Mouse (Mus musculus): ENCODE data around the gene Fgfr2. TPM values are rescaled to one million over a fixed set of nuclear protein-coding genes. Genes with fewer than 3 reads are reported as not detected.
A peak's percentile ranks its signal among the peaks of the same experiment; 100 is the strongest.
"Not testable (repeated sequence)": the region's sequence is repeated elsewhere in the genome, so short reads cannot be mapped to it uniquely, and the experiment has no call there.

Gene Fgfr2
- total RNA-seq, 2 experiments from 2014 or later: 1.7 to 3.7 TPM

DNA sequence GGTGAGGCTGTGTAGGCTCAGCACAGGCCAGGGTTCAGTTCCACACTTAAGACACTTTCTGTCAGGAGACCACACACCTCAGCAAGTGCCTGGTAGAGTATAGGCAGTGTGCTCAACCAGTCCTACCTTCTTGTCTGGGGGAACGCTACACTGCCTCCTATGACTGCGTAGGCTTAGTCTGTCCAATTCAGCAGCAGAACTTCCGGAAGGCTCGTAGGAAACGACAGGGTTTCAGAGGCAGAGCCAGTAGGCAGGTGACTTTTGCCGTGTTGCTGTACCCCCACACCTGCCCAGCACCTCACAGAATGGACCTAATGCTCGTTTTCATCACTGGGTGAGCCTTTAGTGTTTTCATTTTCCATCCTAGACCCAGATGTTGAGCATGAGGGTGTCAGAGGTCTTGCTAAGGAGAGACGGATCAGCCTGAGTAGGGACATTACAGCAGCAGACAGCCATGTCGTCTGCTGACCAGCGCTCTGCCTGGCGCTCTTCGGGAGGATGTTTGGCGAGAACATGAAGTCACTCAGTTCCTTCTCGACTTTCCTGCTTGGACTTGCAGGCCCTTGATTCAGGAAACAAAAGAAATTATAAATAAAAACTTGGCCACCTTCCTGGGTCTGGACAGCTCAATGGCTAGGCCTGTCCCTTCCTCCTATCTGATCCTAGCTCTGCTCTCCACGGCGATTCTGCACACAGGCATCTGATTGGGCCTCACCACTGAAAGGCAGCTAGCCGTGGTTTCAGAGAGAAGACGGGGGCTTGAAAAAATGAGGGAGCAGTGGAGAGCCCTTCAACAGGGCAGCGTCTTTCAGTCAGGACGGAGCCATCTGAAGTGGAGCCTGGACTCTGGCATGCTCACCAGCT lies 452.9 kb downstream of the Fgfr2 start:
- no peak for ATAC-seq (replicated peaks; ENCODE audit: low FRiP score, poor library complexity, severe bottlenecking)

DNA sequence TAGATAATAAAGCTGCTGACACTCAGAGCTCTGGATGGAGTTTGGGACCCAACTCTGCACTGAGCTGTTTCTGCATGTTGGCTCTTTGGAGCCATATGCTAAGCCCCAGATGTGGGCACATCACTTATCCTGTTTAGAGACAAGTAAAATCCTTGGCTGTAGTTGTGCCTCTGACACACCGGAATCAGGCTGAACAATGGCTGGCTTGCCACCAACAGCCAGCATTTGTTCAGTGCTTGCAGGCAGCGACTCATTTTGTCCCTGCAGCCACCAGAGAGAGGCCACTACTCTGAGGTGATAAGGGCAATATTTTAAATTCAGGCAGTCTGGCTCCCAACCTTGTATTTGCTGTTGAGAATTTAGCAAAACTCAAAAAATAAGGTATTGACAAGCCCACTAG lies 454.5 kb downstream of the Fgfr2 start:
- no peak for ATAC-seq (replicated peaks; ENCODE audit: low FRiP score, poor library complexity, severe bottlenecking)

DNA sequence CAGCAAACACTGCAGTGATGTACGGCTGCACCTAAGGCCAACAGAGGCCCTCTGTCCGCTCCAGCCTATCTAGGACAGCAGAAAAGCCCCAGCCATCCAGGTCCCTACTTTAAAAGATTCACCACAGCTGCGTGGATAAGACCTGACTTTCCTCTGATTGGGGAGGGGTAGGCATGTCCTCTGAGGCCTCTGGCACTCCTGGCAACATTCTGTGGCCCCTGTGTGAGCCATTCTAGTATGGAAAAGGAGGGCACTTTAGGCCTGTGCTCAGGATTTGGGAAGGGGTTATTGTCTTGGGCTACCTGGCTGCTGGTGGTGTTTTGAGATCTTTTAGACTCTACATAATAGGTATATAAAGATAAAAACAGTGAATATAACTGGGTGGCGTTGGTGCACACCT lies 456.6 kb downstream of the Fgfr2 start:
- no peak for ATAC-seq (replicated peaks; ENCODE audit: low FRiP score, poor library complexity, severe bottlenecking)

DNA sequence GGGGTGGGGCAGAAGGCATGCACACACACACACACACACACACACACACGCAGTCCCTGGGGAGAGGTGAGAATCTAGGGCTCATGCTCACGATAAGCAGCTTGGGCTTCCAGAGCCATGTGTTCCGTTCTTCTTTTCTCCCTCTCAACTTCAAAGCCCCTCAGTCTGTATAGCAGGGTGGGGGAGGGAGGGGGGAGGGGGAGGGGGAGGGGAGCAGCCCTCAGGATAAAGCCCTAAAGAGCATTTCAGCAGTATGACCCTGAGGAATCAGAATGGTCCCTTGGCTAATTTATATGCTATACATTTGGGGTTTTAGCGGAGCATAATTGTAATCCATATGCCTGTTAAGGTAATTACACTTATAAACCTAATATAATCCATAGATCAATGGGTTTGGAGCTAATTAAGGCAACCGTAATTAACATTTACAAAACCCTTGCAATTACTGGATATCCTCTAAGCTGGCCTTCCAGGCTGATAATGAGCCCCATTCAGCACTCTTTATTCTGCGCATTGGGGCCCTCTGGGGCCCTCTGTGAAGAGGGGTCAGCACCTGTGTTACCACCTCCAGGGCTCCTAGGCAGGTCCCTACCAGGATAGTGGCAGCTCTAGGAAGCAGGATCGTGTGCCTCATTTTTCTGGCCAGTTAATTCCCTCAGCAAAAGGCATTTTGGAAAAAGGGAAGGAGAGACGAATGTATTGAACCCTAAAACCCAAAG lies 457.3 kb downstream of the Fgfr2 start:
- no peak for ATAC-seq (replicated peaks; ENCODE audit: low FRiP score, poor library complexity, severe bottlenecking)

DNA sequence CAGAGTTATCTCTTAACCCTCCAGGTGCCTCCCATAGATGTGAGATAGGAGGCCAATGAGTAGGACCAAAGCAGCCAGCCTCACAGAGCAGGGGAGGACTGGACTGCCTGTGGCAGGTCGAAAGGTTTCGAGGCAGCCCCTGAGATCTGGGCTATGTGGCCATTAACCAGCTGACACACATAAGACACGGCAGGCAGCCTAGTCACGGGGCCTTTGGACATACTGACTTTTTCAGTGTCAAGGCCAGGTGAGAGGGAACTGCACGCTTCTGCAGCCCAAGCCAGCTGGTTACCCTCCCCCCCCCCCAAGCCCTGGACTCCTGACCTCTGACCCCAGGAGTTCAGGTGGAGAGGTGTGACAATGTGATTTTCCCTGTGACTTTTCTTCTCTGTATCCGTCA lies 458.3 kb downstream of the Fgfr2 start:
- ATAC-seq (replicated peaks; ENCODE audit: low FRiP score, poor library complexity, severe bottlenecking): no peak

DNA sequence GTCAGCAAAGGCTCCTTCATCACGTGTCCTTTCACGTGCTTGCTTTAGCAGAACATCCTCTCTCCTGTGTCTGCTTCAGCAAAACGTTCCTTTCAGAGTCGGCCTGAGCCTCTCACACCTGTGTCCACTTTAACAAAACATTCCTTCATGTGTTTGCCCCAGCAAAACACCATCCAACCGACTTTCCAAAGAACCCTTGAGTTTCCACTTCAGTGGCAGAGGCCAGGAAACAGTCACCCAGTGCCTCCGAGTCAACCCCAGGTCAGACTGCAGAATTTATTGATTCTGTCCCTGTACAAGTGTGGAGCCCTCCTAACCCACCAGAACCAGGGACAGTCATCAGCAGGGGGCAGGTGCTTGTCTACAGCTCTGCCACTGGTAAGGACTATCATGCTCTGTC lies 460.3 kb downstream of the Fgfr2 start:
- not testable (repeated sequence) for ATAC-seq (replicated peaks; ENCODE audit: low FRiP score, poor library complexity, severe bottlenecking)

DNA sequence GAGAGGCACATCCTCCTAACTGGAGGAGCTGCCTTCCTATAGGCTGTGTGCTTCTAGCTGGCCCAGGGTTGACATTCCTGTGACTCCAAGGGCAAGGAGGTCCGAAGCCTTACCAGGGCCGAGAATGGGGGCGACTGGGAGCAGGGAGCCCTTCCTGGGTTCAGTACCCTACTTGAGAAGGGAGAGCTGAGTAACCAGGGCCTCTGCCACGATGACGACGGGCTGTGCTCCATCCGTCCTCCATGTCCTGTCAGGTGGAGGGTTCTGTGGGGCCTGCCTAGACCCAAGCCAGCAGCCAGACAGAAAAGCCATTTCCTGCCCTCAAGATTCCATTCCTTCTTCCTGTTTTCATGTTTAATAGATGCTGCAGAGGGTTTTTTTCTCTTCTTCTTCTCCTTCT lies 463.5 kb downstream of the Fgfr2 start:
- ATAC-seq (replicated peaks; ENCODE audit: low FRiP score, poor library complexity, severe bottlenecking): no peak

DNA sequence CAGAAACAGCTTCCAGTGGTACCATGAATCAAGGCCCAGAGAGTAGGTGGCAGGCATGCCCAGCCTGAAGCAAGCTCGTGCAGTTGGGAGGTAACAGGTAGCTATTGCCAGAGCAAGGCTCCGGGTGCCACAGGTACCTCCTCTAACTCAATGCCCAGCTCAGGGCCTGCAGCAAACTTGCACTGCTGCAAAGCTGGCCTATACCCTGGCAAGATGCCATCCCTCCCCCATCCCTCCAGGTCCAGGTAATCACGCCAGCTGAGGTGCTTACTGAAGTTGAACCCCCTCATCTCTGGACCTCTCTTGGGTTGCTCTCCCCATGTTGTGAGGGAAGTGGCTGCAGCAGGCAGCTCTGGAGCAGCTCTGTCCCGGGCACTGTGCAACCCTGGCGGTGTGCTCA lies 464.5 kb downstream of the Fgfr2 start:
- no peak for ATAC-seq (replicated peaks; ENCODE audit: low FRiP score, poor library complexity, severe bottlenecking)

DNA sequence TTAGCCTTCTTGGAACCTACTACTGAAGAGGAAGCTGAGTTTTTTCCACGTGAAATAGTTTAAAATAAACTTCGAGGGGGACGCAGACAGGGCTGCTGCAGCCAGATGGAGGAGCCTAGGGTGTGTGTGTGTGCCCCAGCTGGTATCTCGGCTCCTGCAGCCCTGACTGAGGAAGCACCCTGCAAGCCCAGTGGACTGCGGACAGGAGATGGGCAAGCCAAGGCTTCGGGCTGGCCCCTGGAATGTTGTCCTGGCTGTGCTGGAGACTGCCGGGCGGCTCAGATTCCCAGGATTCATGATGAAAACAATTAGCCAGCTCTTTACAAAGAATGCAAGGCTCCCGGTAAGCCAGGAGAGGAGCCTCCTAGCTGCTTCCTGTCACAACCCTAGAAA lies 465.1 kb downstream of the Fgfr2 start:
- no peak for ATAC-seq (replicated peaks; ENCODE audit: low FRiP score, poor library complexity, severe bottlenecking)

DNA sequence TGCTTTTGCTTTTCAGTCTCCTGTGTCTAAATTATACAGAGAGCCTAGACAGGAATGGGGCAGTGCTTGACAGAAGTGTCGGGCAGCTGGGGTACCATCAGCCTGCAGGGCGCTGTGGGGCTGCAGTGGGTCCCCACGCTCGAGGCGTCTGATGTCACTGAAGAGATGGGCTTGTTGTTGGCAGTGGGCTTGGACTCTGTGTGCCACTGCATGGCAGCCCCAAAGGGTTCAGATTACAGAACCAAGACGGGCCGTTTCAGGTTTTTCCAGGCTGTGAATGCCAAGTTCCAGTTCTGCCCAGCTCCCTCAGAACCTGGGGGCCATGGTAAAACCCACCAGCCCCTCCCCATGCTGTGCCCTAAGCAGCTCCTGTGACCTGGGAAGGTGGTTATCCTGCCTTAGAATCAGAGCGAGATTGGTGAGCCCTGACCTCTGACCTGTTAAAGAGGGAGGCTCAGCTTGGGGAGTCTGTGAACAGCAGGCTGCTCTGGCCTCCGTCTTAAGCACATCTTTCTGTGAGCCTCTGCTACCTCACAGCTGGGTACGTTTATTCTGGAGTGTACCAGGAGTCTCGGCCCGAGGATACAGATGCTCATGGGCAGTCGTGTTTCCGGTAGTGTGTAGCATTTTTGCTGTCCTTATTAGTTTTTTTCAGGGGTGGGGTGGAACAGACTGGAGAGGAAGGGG lies 465.6 kb downstream of the Fgfr2 start:
- ATAC-seq (replicated peaks; ENCODE audit: low FRiP score, poor library complexity, severe bottlenecking): no peak

DNA sequence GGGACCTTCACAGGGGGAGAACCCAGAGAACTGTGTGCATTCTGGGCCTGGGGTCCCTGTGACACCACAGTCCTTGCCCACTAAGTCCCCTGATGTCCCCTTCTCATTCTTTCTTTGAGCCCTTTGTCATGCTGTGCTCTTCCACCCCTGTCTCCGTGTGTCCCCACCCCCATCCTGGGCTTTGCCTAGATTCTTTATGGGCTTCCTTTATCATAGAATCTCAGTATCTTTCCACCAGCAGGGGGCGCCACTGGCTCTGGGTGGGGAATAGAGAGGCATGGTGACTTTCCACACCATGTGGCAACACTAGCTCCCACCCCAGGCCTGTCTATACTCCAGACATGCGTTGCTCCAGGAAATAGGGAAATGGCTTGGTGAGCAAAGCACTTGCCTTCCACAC lies 466.6 kb downstream of the Fgfr2 start:
- ATAC-seq (replicated peaks; ENCODE audit: low FRiP score, poor library complexity, severe bottlenecking): peak; percentile 23; the same call in 1 of the 2 replicates

DNA sequence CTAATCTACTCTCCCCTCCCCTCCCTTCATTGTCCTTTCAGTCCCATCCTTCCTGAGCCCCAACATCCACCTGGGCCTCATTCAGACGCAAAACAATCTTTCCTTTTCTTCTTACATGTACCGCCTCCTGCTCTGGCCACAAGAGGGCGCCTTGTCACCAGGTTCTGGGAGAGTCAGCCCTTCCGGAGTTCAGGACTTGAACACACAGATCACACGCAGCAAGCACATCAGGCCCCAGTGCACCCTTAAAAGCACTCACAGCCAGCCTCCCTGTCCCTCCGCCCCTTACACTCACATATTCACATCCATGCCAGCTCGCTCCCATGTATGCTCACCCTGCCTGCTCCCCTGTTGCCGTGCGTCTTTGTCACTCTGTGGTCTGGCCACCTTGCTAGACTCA lies 467.1 kb downstream of the Fgfr2 start:
- ATAC-seq (replicated peaks; ENCODE audit: low FRiP score, poor library complexity, severe bottlenecking): peak; percentile 77

DNA sequence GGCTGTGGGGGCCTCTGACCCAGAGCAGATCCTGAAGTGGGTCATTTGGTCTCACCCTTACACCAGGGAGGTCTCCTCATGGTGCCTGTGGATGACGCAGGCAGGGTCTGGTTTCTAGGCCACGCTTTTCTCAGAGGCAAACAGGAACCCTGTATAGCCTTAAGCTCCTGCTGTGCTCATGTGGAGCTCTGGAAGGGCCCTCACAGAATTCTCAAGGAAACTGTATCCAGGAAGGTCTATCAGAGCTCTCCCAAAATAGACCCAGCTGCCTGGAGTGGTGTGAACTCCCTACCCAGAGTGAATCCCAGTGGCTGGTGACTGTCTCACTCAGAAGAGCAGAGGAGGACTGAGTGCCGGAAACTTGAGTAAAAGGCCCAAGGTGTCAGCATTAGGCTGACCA lies 468.7 kb downstream of the Fgfr2 start:
- ATAC-seq (replicated peaks; ENCODE audit: low FRiP score, poor library complexity, severe bottlenecking): no peak

DNA sequence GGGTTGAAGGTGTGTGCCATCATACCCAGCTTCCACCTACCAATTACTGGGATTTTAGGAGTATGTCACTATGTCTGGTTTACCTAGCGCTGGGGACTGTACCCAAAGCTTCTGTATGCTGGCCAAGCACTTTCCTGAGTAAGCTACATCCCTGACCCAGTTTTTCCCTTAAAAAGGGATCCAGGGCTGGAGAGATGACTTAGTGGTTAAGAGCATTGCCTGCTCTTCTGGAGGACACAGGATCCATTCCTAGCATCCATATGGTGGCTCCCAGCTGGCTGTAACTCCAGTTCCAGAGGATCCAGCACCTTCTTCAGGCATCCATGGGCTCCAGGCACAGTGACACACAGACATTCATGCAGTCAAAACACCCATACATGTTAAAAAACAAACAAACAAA lies 476.6 kb downstream of the Fgfr2 start:
- ATAC-seq (replicated peaks; ENCODE audit: low FRiP score, poor library complexity, severe bottlenecking): no peak

DNA sequence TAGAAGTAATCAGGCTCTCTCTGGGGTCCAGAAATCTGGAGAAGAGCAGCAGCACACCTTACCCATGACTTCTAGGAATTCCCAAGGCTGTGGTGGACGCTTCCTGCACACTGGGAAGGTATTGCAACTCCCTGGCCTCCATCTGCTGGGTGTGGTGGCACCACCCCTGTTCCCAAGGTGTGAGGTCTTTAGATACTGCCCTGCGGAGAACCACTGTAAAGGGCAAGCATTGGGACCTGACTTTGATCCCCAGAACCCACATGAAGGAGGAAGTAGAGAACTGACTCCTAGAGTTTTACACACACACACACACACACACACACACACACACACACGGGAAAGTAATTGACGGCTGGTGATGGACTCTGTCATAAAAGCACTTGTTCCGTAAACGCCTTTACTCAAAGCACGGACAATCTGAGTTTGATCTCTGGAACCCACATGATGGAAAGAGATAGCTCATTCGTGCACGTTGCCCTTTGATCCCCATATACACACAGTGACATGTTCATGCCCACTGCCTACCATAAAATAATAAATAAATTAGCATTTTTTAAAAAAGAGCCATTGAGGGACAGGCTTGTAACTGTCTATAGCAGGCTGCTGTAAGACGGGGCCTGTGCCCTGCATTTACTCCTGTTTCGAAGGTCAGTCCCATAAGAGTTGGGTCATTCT lies 478.4 kb downstream of the Fgfr2 start:
- ATAC-seq (replicated peaks; ENCODE audit: low FRiP score, poor library complexity, severe bottlenecking): no peak

DNA sequence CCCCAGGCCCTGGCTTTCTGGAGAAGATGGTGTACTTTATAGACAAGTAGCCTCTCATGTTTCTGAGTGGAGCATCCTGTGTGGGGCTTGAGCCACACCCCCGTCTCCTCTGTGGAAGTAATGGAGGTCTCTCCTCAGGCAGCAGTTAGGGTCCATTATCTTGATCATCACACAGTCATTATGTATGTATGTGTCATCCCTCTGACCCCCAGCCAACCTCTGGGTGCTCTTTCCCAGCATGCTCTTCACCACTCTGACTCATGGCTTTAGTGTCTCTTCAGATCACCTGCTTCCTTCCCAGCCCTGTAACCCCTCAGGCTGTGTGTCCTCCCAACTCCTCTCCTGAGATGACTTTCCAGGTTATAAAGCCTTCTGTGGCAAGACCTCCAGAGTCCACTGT lies 481.5 kb downstream of the Fgfr2 start:
- no peak for ATAC-seq (replicated peaks; ENCODE audit: low FRiP score, poor library complexity, severe bottlenecking)

DNA sequence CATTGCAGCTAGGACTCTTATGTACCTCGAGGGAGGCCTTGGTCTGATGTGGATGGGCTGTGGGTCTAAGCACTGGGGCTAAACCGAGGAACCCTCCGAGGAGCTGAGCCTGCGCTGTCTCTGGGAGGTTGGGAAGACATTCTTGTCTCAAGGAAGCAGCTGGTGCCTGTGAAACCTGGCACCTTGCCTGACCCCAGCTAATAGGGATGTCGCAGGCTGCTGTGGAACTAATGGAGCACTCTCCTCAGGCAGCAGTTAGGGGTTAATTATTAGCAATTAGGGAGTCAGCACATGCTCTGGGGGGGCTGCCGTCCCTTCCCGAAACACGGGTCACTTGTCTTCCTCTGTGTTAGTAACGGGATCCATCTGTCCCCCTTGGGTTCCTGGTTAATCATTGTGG lies 482.2 kb downstream of the Fgfr2 start:
- ATAC-seq (replicated peaks; ENCODE audit: low FRiP score, poor library complexity, severe bottlenecking): no peak

DNA sequence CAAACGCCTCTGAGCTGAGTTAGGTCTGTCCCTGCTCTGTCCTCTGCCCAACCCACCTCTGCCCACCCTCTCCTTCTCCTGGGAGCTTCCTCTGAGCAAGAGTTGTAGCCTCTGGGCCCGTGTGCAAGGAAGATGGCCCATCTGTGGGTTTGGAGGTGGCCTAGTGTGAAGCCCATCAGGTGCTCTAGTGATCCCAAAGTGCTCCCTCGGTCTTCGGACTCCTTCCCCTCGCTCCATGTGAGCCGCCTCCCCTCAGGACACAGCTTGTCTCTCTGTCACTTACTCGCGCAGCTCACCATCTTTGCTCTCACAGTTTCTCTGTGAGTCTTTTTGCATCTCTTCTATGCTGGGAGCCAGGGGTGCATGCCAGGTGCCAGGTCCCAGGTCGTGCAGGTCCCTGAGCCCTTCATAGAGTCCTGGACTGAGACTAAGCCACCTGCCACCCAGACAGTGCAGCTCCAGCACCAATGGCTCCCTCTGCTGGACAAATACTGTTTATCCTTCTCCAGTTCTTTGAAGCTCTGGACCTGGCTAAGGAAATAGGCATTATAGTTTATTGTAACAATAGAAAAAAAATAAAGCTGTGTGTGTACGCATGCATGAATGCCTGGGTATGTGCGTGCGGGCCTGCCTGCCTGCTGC lies 484.6 kb downstream of the Fgfr2 start:
- 0 out of 2 replicates have a peak, but pooled peaks have one; percentile 41 for ATAC-seq (replicated peaks; ENCODE audit: low FRiP score, poor library complexity, severe bottlenecking)

DNA sequence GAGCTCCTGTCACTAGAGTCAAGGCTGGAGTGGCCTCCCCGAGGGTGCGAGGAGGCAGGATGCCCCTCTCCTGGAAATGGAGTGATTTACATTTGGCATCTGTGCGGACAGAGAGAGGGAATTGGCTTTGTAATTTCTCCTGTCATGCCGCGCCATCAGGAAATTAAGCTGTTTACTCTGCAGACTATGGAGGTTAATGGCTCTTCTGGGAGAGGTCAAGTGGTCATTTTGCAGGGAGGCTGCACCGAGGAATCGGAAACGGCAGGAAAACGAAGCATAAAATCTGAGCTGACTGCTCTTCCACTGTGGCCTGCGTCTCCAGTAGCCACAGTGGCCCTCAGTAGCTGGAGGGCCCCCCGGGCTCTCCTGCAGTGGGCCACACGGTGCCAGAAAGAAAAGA lies 485.9 kb downstream of the Fgfr2 start:
- ATAC-seq (replicated peaks; ENCODE audit: low FRiP score, poor library complexity, severe bottlenecking): no peak

DNA sequence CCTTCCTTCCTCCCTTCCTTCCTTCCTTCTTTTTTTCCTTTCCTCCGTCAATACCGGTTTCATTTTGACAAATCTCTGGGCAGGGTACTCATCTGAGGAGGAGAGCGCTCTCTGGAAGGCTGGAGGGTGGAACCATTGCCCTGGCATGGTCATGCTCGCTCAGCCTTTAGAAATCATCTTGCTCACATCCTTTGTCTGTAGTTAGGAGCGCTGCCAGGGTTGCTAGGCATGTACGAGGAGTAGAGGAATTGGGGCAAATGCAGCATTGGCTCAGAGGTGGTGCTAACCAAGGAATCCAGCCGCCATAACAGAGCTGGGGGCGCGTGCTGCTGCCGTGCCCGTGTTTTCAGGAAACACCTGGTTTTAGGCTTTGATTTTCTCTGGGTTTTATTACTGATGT lies 491.8 kb downstream of the Fgfr2 start:
- ATAC-seq (replicated peaks; ENCODE audit: low FRiP score, poor library complexity, severe bottlenecking): no peak
